ENCODE assay signal across 13 mouse cellular contexts in genomic region chr7:99320524-99320923, GRCm38 (mm10). TPM values are rescaled to one million over a fixed set of nuclear protein-coding genes. Genes with fewer than 3 reads are reported as not detected.
A peak's percentile ranks its signal among the peaks of the same experiment; 100 is the strongest.
DNase-seq lines count a peak whose midpoint lies in the region; ATAC-seq lines count a peak whose summit lies in the region.
"Had no signal": no experiment of that assay in that cellular context is flagged by ENCODE, and none has a peak within 500 bp of the region (broad histone marks: within the 10 kb centered on the region; RNA-seq: fewer than 3 reads in every experiment).

No protein-coding gene starts in this region.

- H3K36me3 ChIP-seq in forebrain, embryonic 10.5 days (replicated peaks), result peaks cover 22% of the 10 kb centered on the region
- H3K36me3 ChIP-seq in forebrain, embryonic 16.5 days (ENCODE audit: control insufficient read depth, insufficient read depth), result peaks cover 4% of the 10 kb centered on the region
- peaks cover 56% of the 10 kb centered on the region for H3K36me3 ChIP-seq in hindbrain, embryonic 14.5 days (replicated peaks; ENCODE audit: control insufficient read depth, insufficient read depth)
- H3K36me3 ChIP-seq: kidney, embryonic 15.5 days; limb, embryonic 13.5 days had no signal

- DNase-seq in forebrain, embryonic 10.5 days (ENCODE audit: extremely low spot score, low spot score), result no peak
- peak; percentile 38 for DNase-seq in retina, postnatal 1 day
- no peak for DNase-seq in retina, embryonic 14.5 days (ENCODE audit: low spot score)
- no peak for DNase-seq in hindbrain, embryonic 14.5 days (ENCODE audit: low spot score)
- no peak for DNase-seq in right cerebral cortex, adult 2 months (ENCODE audit: low spot score in 2 of 2)
- DNase-seq in urinary bladder, postnatal 10 days (ENCODE audit: low spot score), result no peak
- DNase-seq in layer of hippocampus, postnatal 36 days, result no peak
- DNase-seq: cerebellum, postnatal 14 days; lung, adult 18-20 months had no signal

- H3K4me2 ChIP-seq in forebrain, embryonic 16.5 days (ENCODE audit: low read length), result no peak overlapping the region
- H3K4me2 ChIP-seq in hindbrain, embryonic 14.5 days (replicated peaks), result no peak overlapping the region
- H3K4me2 ChIP-seq: kidney, embryonic 15.5 days; limb, embryonic 13.5 days had no signal

- peaks cover 30% of the 10 kb centered on the region for H3K27me3 ChIP-seq in forebrain, embryonic 10.5 days (ENCODE audit: poor library complexity, severe bottlenecking)
- no peaks in the 10 kb centered on the region for H3K27me3 ChIP-seq in forebrain, embryonic 16.5 days (replicated peaks; ENCODE audit: control insufficient read depth, insufficient read depth, low read length)
- no peaks in the 10 kb centered on the region for H3K27me3 ChIP-seq in hindbrain, embryonic 14.5 days (ENCODE audit: control insufficient read depth, insufficient read depth, low read length)

- H3K9ac ChIP-seq in forebrain, embryonic 16.5 days (replicated peaks; ENCODE audit: low read depth, low read length), result no peak overlapping the region
- peak overlapping the region; percentile 5; the same call in 1 of the 2 replicates for H3K9ac ChIP-seq in hindbrain, embryonic 14.5 days
- H3K9ac ChIP-seq: kidney, embryonic 15.5 days; limb, embryonic 13.5 days had no signal

- WGBS in forebrain, embryonic 10.5 days, result 54% methylated on average over 14 of the region's 14 CpGs
- 47% methylated on average over 14 of the region's 14 CpGs for WGBS in forebrain, embryonic 16.5 days
- 37% methylated on average over 14 of the region's 14 CpGs for WGBS in hindbrain, embryonic 14.5 days

- H3K4me1 ChIP-seq in forebrain, embryonic 10.5 days, result peaks cover 51% of the 10 kb centered on the region
- no peaks in the 10 kb centered on the region for H3K4me1 ChIP-seq in forebrain, embryonic 16.5 days (replicated peaks; ENCODE audit: control insufficient read depth, insufficient read depth, low read length)
- H3K4me1 ChIP-seq in hindbrain, embryonic 14.5 days (replicated peaks; ENCODE audit: control insufficient read depth, insufficient read depth, low read length), result peaks cover 22% of the 10 kb centered on the region

- no peak overlapping the region for H3K4me3 ChIP-seq in forebrain, embryonic 10.5 days
- H3K4me3 ChIP-seq in forebrain, embryonic 16.5 days (replicated peaks; ENCODE audit: low read length), result no peak overlapping the region
- H3K4me3 ChIP-seq in hindbrain, embryonic 14.5 days (replicated peaks; ENCODE audit: low read length), result no peak overlapping the region
- H3K4me3 ChIP-seq: kidney, embryonic 15.5 days; limb, embryonic 13.5 days had no signal

- peak overlapping the region; percentile 26 for H3K27ac ChIP-seq in forebrain, embryonic 10.5 days
- no peak overlapping the region for H3K27ac ChIP-seq in forebrain, embryonic 16.5 days (ENCODE audit: low read length)
- peak overlapping the region; percentile 18; the same call in 1 of the 2 replicates for H3K27ac ChIP-seq in hindbrain, embryonic 14.5 days
- H3K27ac ChIP-seq: kidney, embryonic 15.5 days; limb, embryonic 13.5 days had no signal

- H3K9me3 ChIP-seq in forebrain, embryonic 10.5 days, result no peaks in the 10 kb centered on the region
- no peaks in the 10 kb centered on the region for H3K9me3 ChIP-seq in forebrain, embryonic 16.5 days (ENCODE audit: control insufficient read depth, low read length)
- H3K9me3 ChIP-seq in hindbrain, embryonic 14.5 days (ENCODE audit: control insufficient read depth, low read length), result no peaks in the 10 kb centered on the region
- H3K9me3 ChIP-seq: kidney, embryonic 15.5 days; limb, embryonic 13.5 days had no signal

- no peak; the same call in 1 of the 2 replicates for ATAC-seq in forebrain, embryonic 16.5 days
- no peak for ATAC-seq in hindbrain, embryonic 14.5 days (ENCODE audit: low FRiP score)

RNA-seq across cellular contexts. Expression of gene Serpinh1, which starts 32.5 kb away (rescaled TPM):
- polyA plus RNA-seq in forebrain, embryonic 10.5 days (2016; fragmentation: Nextera tagmentation; extraction: Ambion mirVana), result 825 and 923 TPM in 2 replicates
- polyA plus RNA-seq in forebrain, embryonic 16.5 days (2015; fragmentation: Nextera tagmentation; extraction: Ambion mirVana), result 201 and 257 TPM in 2 replicates
- 122 and 128 TPM in 2 replicates for polyA plus RNA-seq in hindbrain, embryonic 14.5 days (2014; fragmentation: Nextera tagmentation; extraction: Ambion mirVana)
- total RNA-seq in layer of hippocampus, postnatal 36 days (2021), result 10 to 100 TPM; 25.7 to 34.6 TPM

RNA-seq across cellular contexts. Expression of gene Map6, which starts 53.3 kb away (rescaled TPM):
- 14.8 and 18.0 TPM in 2 replicates for polyA plus RNA-seq in forebrain, embryonic 10.5 days (2016; fragmentation: Nextera tagmentation; extraction: Ambion mirVana)
- polyA plus RNA-seq in forebrain, embryonic 16.5 days (2015; fragmentation: Nextera tagmentation; extraction: Ambion mirVana), result 69.3 and 90.0 TPM in 2 replicates
- polyA plus RNA-seq in hindbrain, embryonic 14.5 days (2014; fragmentation: Nextera tagmentation; extraction: Ambion mirVana), result 122 and 135 TPM in 2 replicates
- 100 to 1,000 TPM; 102 to 105 TPM for total RNA-seq in layer of hippocampus, postnatal 36 days (2021)
- total RNA-seq: megakaryocyte progenitor cell, adult 5-6 weeks had no signal
